Mouse (Mus musculus): Measurements from ENCODE around the gene Tm7sf3. TPM values are rescaled to one million over a fixed set of nuclear protein-coding genes. Genes with fewer than 3 reads are reported as not detected.

The Tm7sf3 gene
- polyA plus RNA-seq (2017; shearing (Covaris generic)) = 3.5 TPM

DNA sequence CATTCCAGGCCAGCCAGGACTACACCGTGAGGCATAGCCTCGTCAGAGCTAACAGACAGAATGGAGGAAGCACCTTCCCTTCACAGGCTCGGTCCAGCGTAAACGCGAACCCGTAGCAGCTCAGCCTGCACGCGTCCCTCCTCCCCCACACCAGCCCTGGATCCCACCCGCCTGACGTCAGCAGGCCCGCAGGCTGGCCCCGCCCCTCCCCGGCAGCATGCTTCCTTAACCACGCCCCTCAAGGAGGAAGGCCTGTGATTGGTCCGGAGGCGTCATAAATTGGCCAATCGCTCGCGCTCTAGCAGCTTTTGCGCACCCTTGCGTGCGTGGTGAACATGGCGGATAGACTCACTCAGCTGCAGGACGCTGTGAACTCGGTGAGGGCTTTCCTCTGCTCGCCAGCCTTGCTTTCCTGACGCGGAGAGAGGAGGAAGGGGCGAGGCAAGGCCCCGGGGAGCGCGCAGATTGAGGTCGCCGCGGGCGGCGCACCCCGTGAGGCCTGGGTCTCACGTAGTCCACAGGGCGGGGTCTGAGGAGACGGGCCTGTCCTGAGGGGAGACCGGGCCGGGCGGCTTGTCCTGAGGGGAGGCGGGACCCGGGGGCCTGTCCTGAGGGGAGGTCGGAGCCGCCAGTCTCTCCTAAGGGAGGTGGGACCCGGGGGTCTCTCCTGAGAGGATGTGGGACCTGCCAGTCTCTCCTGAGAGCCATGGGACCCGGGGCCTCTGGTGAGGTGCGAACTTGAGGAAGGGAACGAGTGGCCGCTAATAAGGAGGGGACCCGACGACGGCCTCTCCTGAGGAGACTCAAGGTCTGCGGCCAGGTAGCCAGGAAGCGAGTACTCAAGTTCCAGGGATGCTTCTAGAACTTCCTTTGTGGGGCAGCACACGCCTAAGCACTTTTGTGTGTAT, at the start of gene Tm7sf3, which contains the start of gene Med21:
Gene Tm7sf3 (minus strand): TSS at position 549 of the 908 bp plus-strand sequence.
Gene Med21 (plus strand): TSS at position 272 of the 908 bp plus-strand sequence.

DNA sequence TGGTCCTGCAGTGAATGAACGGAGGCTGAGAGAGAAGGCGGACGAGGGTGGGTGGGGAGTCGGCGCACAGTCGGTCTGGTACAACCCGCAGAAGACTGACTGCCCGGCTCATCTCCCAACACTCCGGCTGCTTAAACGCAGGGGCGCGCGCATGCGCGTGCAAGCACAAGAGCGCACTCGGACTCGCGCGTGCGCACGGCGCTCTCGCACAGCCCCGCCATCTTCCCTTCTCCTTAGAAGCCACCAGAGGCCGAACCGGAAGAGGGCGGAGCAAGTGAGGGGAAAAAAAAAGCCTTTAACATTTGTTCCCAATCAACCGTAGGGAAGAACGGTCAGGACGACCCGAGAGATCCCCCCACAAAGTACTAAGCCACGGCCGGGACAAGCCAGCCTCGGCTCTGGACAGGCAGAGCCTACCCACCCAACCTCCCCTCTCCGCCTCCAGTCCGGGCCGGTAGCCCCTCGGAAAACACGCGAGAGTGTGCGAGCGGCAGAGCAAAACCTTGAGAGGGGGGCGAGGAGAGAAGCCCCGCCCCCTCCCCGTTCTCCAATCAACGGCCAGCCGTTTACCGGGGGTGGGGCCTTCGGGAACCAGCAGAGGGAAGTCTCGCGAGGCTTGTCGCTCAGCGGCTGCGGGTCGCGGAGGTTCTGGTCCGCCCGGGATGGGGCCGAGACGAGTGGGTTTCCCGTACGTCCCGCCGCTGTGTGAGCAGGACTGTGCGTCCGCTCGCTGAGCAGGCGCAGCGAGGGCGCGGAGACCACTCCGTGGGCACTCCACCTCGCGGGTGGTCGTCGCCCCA, 65.1 kb downstream of the Tm7sf3 start, which contains the start of gene Ints13:
Gene Ints13 (minus strand): TSS at position 526 of the 800 bp plus-strand sequence.

DNA sequence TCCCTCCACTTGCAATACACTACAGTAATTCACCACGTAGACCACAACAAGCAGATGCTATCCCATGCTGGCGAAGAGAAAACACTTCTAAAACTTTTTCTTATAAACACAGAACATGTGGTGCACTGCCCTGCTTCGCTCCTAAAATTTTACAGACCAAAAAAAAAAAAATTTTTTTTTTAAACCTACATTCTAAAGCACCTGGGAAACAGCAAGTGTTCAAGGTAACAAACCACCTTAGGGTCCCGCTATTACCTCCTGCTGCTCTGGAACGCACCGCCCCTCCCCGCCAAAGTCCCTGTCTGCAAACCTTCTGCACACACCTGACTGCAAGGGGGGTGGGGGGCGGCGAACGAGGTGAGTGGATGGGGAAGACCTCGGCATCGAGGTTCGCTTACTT, 65.7 kb downstream of the Tm7sf3 start, which contains the start of gene Fgfr1op2:
Gene Fgfr1op2 (plus strand): TSS at position 301 of the 400 bp plus-strand sequence.

Other genes starting within 250 kb of the Tm7sf3 start
- 286 TPM for gene Itpr2, start 140.6 kb downstream of the Tm7sf3 start, polyA plus RNA-seq (2017; shearing (Covaris generic))
- gene Fgfr1op2, start 65.6 kb downstream of the Tm7sf3 start, polyA plus RNA-seq (2017; shearing (Covaris generic)) = 217 TPM
- gene Ints13, start 65.0 kb downstream of the Tm7sf3 start, polyA plus RNA-seq (2017; shearing (Covaris generic)) = 116 TPM
- gene Med21, start 277 bp downstream of the Tm7sf3 start, polyA plus RNA-seq (2017; shearing (Covaris generic)) = 82.1 TPM
- gene Stk38l, start 82.2 kb upstream of the Tm7sf3 start, polyA plus RNA-seq (2017; shearing (Covaris generic)) = 10.6 TPM
- 0.17 TPM for gene Arntl2, start 153.2 kb upstream of the Tm7sf3 start, polyA plus RNA-seq (2017; shearing (Covaris generic))
- gene Smco2, start 207.3 kb upstream of the Tm7sf3 start, polyA plus RNA-seq (2017; shearing (Covaris generic)) = not detected
- gene Ppfibp1, start 245.7 kb upstream of the Tm7sf3 start, polyA plus RNA-seq (2017; shearing (Covaris generic)) = 16.1 TPM